Mouse (Mus musculus) liver, embryonic 11.5 days (tissue): ENCODE measurements around the gene Xrcc4. TPM values are rescaled to one million over a fixed set of nuclear protein-coding genes. Genes with fewer than 3 reads are reported as not detected.

Source experiments
- ATAC-seq: fragments of 200-750 bp; cut with Nextera tagmentation; replicated peaks from 2 replicates; pipeline ENCODE4 v1.8.0; 2017; ENCODE audit warnings: moderate number of reproducible peaks, mild to moderate bottlenecking, moderate TSS enrichment, moderate library complexity; ENCODE audit not compliant: low FRiP score
- DNase-seq: peaks from one replicate; pipeline ENCODE4 v3.0.0-alpha.2; 2017; ENCODE audit warnings: low spot score
- H3K27ac ChIP-seq: fragments of 300-500 bp; sonication (generic); 2 replicates; pipeline ENCODE4 v1.5.1; 2014; ENCODE audit warnings: mild to moderate bottlenecking, low read depth, low read length, control low read depth
- H3K27me3 ChIP-seq: fragments of 300-500 bp; sonication (generic); replicated peaks from 2 replicates; pipeline ENCODE4 v1.6.1; 2014; ENCODE audit warnings: low read length, mixed read lengths; ENCODE audit not compliant: control insufficient read depth, insufficient read depth
- H3K36me3 ChIP-seq: fragments of 300-500 bp; sonication (generic); 2 replicates; pipeline ENCODE4 v1.6.1; 2014; ENCODE audit warnings: mild to moderate bottlenecking, low read length, moderate library complexity, mixed read lengths; ENCODE audit not compliant: control insufficient read depth, insufficient read depth
- H3K4me1 ChIP-seq: fragments of 300-500 bp; sonication (generic); replicated peaks from 2 replicates; pipeline ENCODE4 v1.6.1; 2014; ENCODE audit warnings: low read length, mixed read lengths; ENCODE audit not compliant: control insufficient read depth, insufficient read depth
- H3K4me2 ChIP-seq: fragments of 300-500 bp; sonication (generic); 2 replicates; pipeline ENCODE4 v1.6.1; 2014; ENCODE audit warnings: mild to moderate bottlenecking, control low read depth, moderate library complexity
- H3K4me3 ChIP-seq: fragments of 300-500 bp; sonication (generic); 2 replicates; pipeline ENCODE4 v1.5.1; 2014; ENCODE audit warnings: low read depth, low read length, control low read depth
- H3K9ac ChIP-seq: fragments of 300-500 bp; sonication (generic); 2 replicates; pipeline ENCODE4 v1.6.1; 2014; ENCODE audit warnings: low read depth, low read length, control low read depth
- H3K9me3 ChIP-seq: fragments of 300-500 bp; sonication (generic); 2 replicates; pipeline ENCODE4 v1.6.1; 2016; ENCODE audit warnings: low read length, inconsistent platforms, mixed read lengths; ENCODE audit not compliant: control insufficient read depth
- WGBS: fragments of 180-500 bp; shearing (Covaris S2); extraction: QIAGEN DNeasy Blood & Tissue Kit; methylation state at CpG from one replicate; pipeline ENCODE4 v1.1.7; 2014; 5-methylcytosine and 5-hydroxymethylcytosine counted together
- polyA plus RNA-seq: library from polyadenylated mRNA; unstranded; fragments of >200 nt; fragmentation: Nextera tagmentation; extraction: Ambion mirVana; gene quantifications from 2 replicates; pipeline ENCODE4 v1.2.1, GENCODE M21; 2014

The Xrcc4 gene
- polyA plus RNA-seq, 1 experiment from 2014 or later = 12.6 TPM

GRCm38 (mm10) chr13:89878832-89879468 is 210.5 kb downstream of the Xrcc4 start:
- 90% methylated on average over 10 of the region's 10 CpGs for WGBS
- Histone ChIP-seq H3K27me3 (no peaks in the 10 kb centered on the region), H3K27ac (no peak overlapping the region), H3K4me2 (no peak overlapping the region), H3K9me3 (no peaks in the 10 kb centered on the region), H3K9ac (no peak overlapping the region), H3K4me3 (no peak overlapping the region), H3K36me3 (no peaks in the 10 kb centered on the region), H3K4me1 (no peaks in the 10 kb centered on the region)
- no peak for ATAC-seq
- DNase-seq = no peak

GRCm38 (mm10) chr13:89875499-89875898 is 213.9 kb downstream of the Xrcc4 start:
- H3K36me3 ChIP-seq = no peaks in the 10 kb centered on the region
- H3K4me3 ChIP-seq = no peak overlapping the region
- no peaks in the 10 kb centered on the region for H3K4me1 ChIP-seq
- H3K4me2 ChIP-seq = no peak overlapping the region
- WGBS = 70% methylated on average over 4 of the region's 4 CpGs
- peak; percentile 82 for ATAC-seq
- H3K9ac ChIP-seq = no peak overlapping the region
- no peak for DNase-seq
- no peak overlapping the region for H3K27ac ChIP-seq
- H3K27me3 ChIP-seq = no peaks in the 10 kb centered on the region
- no peaks in the 10 kb centered on the region for H3K9me3 ChIP-seq

GRCm38 (mm10) chr13:89872725-89873124 is 216.7 kb downstream of the Xrcc4 start:
- no peaks in the 10 kb centered on the region for H3K9me3 ChIP-seq
- DNase-seq (no peak), ATAC-seq (no peak)
- H3K4me3 ChIP-seq = no peak overlapping the region
- H3K36me3 ChIP-seq = no peaks in the 10 kb centered on the region
- WGBS = 85% methylated on average over 3 of the region's 3 CpGs
- H3K4me2 ChIP-seq = no peak overlapping the region
- H3K4me1 ChIP-seq = no peaks in the 10 kb centered on the region
- H3K27ac ChIP-seq = no peak overlapping the region
- no peaks in the 10 kb centered on the region for H3K27me3 ChIP-seq
- H3K9ac ChIP-seq = no peak overlapping the region

GRCm38 (mm10) chr13:89854139-89854538 is 235.3 kb downstream of the Xrcc4 start:
- no peaks in the 10 kb centered on the region for H3K27me3 ChIP-seq
- H3K9ac ChIP-seq = no peak overlapping the region
- no peak overlapping the region for H3K4me2 ChIP-seq
- no peaks in the 10 kb centered on the region for H3K9me3 ChIP-seq
- DNase-seq = no peak
- H3K36me3 ChIP-seq = no peaks in the 10 kb centered on the region
- H3K27ac ChIP-seq = no peak overlapping the region
- no peak overlapping the region for H3K4me3 ChIP-seq
- no peak for ATAC-seq
- WGBS = 85% methylated on average over 5 of the region's 5 CpGs
- no peaks in the 10 kb centered on the region for H3K4me1 ChIP-seq

- H3K27me3 ChIP-seq = no peaks in the 10 kb centered on the region
- 85% methylated on average over 2 of the region's 2 CpGs for WGBS
- H3K9ac ChIP-seq = no peak overlapping the region
- H3K36me3 ChIP-seq = no peaks in the 10 kb centered on the region
- no peak for ATAC-seq
- no peak overlapping the region for H3K4me3 ChIP-seq
- no peak overlapping the region for H3K4me2 ChIP-seq
- H3K9me3 ChIP-seq = no peaks in the 10 kb centered on the region
- no peaks in the 10 kb centered on the region for H3K4me1 ChIP-seq
- DNase-seq = no peak
- H3K27ac ChIP-seq = no peak overlapping the region
Observed at GRCm38 (mm10) chr13:89850746-89851145, 238.7 kb downstream of the Xrcc4 start.

GRCm38 (mm10) chr13:89849955-89850354 is 239.5 kb downstream of the Xrcc4 start:
- Histone ChIP-seq H3K4me1 (no peaks in the 10 kb centered on the region), H3K9me3 (no peaks in the 10 kb centered on the region), H3K36me3 (no peaks in the 10 kb centered on the region), H3K27ac (no peak overlapping the region), H3K9ac (no peak overlapping the region), H3K4me2 (no peak overlapping the region), H3K27me3 (no peaks in the 10 kb centered on the region), H3K4me3 (no peak overlapping the region)
- DNase-seq (no peak), ATAC-seq (no peak)
- 81% methylated on average over 1 of the region's 1 CpGs for WGBS

- no peak overlapping the region for H3K27ac ChIP-seq
- WGBS = 80% methylated on average over 3 of the region's 3 CpGs
- DNase-seq (no peak), ATAC-seq (no peak)
- H3K27me3 ChIP-seq = no peaks in the 10 kb centered on the region
- H3K36me3 ChIP-seq = no peaks in the 10 kb centered on the region
- no peak overlapping the region for H3K4me2 ChIP-seq
- H3K9ac ChIP-seq = no peak overlapping the region
- no peaks in the 10 kb centered on the region for H3K9me3 ChIP-seq
- no peaks in the 10 kb centered on the region for H3K4me1 ChIP-seq
- no peak overlapping the region for H3K4me3 ChIP-seq
Observed at GRCm38 (mm10) chr13:89838635-89839034, 250.8 kb downstream of the Xrcc4 start.

- DNase-seq (no peak), ATAC-seq (no peak)
- H3K36me3 ChIP-seq = no peaks in the 10 kb centered on the region
- no peaks in the 10 kb centered on the region for H3K4me1 ChIP-seq
- no peak overlapping the region for H3K9ac ChIP-seq
- no peak overlapping the region for H3K27ac ChIP-seq
- 73% methylated on average over 3 of the region's 3 CpGs for WGBS
- no peak overlapping the region for H3K4me3 ChIP-seq
- H3K4me2 ChIP-seq = no peak overlapping the region
- no peaks in the 10 kb centered on the region for H3K9me3 ChIP-seq
- no peaks in the 10 kb centered on the region for H3K27me3 ChIP-seq
Observed at GRCm38 (mm10) chr13:89834485-89834884, 254.9 kb downstream of the Xrcc4 start.

- no peaks in the 10 kb centered on the region for H3K4me1 ChIP-seq
- H3K4me2 ChIP-seq = no peak overlapping the region
- H3K9ac ChIP-seq = no peak overlapping the region
- no peaks in the 10 kb centered on the region for H3K27me3 ChIP-seq
- H3K4me3 ChIP-seq = no peak overlapping the region
- no peaks in the 10 kb centered on the region for H3K36me3 ChIP-seq
- ATAC-seq = no peak
- no peak for DNase-seq
- 60% methylated on average over 2 of the region's 2 CpGs for WGBS
- H3K27ac ChIP-seq = no peak overlapping the region
- H3K9me3 ChIP-seq = no peaks in the 10 kb centered on the region
Observed at GRCm38 (mm10) chr13:89833053-89833670, 256.2 kb downstream of the Xrcc4 start.
